Mouse (Mus musculus) urinary bladder, adult 2 months (tissue): ENCODE data around the gene Gm49450. TPM values are rescaled to one million over a fixed set of nuclear protein-coding genes. Genes with fewer than 3 reads are reported as not detected.

Experiments
- DNase-seq: peaks from one replicate; pipeline ENCODE4 v3.0.0; 2022; ENCODE audit warnings: low spot score
- polyA plus RNA-seq: library from polyadenylated mRNA; depleted of rRNA; stranded (reverse); fragments of >200 nt; gene quantifications from 2 replicates; pipeline ENCODE4 v1.2.3, GENCODE M21; 2012; rRNA removed

Gene Gm49450
- polyA plus RNA-seq, 1 experiment = 0.30 TPM

- no peak for DNase-seq
Measured at GRCm38 (mm10) chr15:98891907-98892606, 61.3 kb downstream of the Gm49450 start.

- DNase-seq = no peak
Measured at GRCm38 (mm10) chr15:98891198-98891742, 62.1 kb downstream of the Gm49450 start.

DNA sequence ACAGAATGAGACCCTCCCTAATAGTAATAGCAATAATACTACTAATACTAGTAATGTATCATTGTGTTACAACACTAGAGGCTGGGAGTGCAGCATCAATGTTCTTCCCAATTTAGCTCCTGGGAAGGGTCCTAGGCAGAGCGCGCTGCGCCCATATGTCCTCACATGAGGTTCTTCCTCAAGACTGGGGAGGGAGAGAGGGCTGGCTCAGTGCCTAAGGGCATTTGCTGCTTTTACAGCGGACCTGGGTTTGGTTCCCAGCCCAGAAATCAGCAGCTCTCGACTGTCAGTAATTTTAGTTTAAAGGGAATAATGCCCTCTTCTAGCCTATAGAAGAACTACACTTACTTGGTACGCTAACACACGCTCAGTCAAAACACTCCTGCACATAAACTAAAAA is 65.8 kb downstream of the Gm49450 start:
- DNase-seq = no peak

DNA sequence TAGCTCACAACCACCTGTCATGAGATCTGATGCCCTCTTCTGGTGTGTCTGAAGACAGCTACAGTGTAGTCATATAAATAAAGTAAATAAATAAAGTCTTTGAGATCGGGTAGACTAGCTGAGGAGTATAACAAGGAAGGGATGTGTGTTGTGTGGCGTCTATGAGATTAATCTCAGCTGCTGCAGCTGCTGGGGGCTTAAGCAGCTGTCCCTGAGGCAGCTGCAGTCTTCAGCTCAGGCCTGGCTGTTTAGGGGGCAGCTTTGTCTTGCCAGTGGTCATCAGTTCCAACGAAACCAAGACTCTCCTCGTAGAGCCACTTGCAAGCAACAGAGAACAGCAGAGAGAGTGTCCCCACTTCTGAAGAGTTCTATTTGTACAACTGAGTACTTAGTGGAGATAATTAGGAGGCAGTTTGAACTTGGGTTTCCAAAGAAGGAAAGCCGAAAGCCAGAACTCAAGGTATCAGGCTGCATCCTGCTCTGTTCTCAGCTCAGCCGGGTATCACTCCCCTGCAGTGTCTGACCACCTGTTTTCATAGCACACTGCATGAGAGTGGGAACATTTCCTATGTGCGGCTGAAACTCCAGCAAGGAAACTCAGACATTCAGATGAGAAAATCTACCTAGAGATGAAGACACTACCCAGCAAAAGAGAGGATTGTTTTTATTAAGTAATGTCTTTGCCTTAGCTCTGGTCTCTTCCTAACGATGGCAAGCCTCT is 66.5 kb downstream of the Gm49450 start:
- DNase-seq = no peak

DNA sequence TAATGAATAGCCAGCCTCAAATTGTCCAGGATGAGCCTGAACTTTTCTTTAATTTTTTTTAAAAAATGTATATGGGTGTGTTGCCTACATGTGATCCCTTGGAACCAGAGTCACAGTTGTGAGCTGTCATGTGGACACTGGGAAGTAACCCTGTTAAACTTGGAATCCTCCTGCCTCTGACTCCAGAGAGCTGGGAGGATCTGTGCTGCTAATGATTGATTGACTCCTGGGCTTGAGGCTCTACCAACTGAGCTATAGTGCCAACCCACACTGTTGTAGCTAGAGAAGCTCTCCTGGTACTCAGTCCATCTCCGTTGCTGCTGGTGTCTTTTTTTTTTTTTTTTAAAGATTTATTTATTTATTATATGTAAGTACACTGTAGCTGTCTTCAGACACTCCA is 69.2 kb downstream of the Gm49450 start:
- no peak for DNase-seq

- DNase-seq = no peak
Measured at GRCm38 (mm10) chr15:98883661-98884060, 69.7 kb downstream of the Gm49450 start.

Other genes starting within 250 kb of the Gm49450 start
- gene Ccdc65, start 245.3 kb downstream of the Gm49450 start, polyA plus RNA-seq = 3.1 and 4.5 TPM in 2 replicates
- 11.7 and 15.9 TPM in 2 replicates for gene Fkbp11, start 225.4 kb downstream of the Gm49450 start, polyA plus RNA-seq
- 74.0 and 79.1 TPM in 2 replicates for gene Arf3, start 190.3 kb downstream of the Gm49450 start, polyA plus RNA-seq
- 4.0 and 6.8 TPM in 2 replicates for gene Wnt10b, start 175.4 kb downstream of the Gm49450 start, polyA plus RNA-seq
- gene Wnt1, start 163.7 kb downstream of the Gm49450 start, polyA plus RNA-seq = 0.04 and 0.09 TPM in 2 replicates
- gene Ddn, start 144.1 kb downstream of the Gm49450 start, polyA plus RNA-seq = 0.04 and 0.08 TPM in 2 replicates
- gene Prkag1, start 122.0 kb downstream of the Gm49450 start, polyA plus RNA-seq = 83.1 and 89.5 TPM in 2 replicates
- 25.7 and 39.0 TPM in 2 replicates for gene Kmt2d, start 82.3 kb downstream of the Gm49450 start, polyA plus RNA-seq
- gene Rhebl1, start 59.0 kb downstream of the Gm49450 start, polyA plus RNA-seq = 10.2 and 12.4 TPM in 2 replicates
- 1.7 and 1.9 TPM in 2 replicates for gene Dhh, start 55.0 kb downstream of the Gm49450 start, polyA plus RNA-seq
- gene Lmbr1l, start 35.3 kb downstream of the Gm49450 start, polyA plus RNA-seq = 32.8 and 43.4 TPM in 2 replicates
- 677 and 758 TPM in 2 replicates for gene Tuba1b, start 19.0 kb downstream of the Gm49450 start, polyA plus RNA-seq
- gene Tuba1a, start 152 bp upstream of the Gm49450 start, polyA plus RNA-seq = 279 and 332 TPM in 2 replicates
- 94.8 and 129 TPM in 2 replicates for gene Tuba1c, start 76.3 kb upstream of the Gm49450 start, polyA plus RNA-seq
- gene Prph, start 101.6 kb upstream of the Gm49450 start, polyA plus RNA-seq = 6.4 and 7.1 TPM in 2 replicates
- gene Troap, start 121.0 kb upstream of the Gm49450 start, polyA plus RNA-seq = 0.78 and 1.5 TPM in 2 replicates
- not detected in 2 replicates for gene C1ql4, start 134.3 kb upstream of the Gm49450 start, polyA plus RNA-seq
- gene Dnajc22, start 139.6 kb upstream of the Gm49450 start, polyA plus RNA-seq = 0.10 TPM in 1 of 2 replicates, not detected in the other
- gene Spats2, start 172.4 kb upstream of the Gm49450 start, polyA plus RNA-seq = 14.2 and 14.3 TPM in 2 replicates